Mouse (Mus musculus): Measurements from ENCODE around the gene Csf3r. TPM values are rescaled to one million over a fixed set of nuclear protein-coding genes. Genes with fewer than 3 reads are reported as not detected.

Csf3r gene
- polyA plus RNA-seq, 1 experiment from 2014 or later, result 0.45 TPM

GRCm38 (mm10) chr4:125996576-125996975 lies 27.8 kb upstream of the Csf3r start:
- Histone ChIP-seq H3K9ac (replicated peaks; ENCODE audit: low read depth, low read length) (no peak overlapping the region), H3K4me2 (replicated peaks; ENCODE audit: low read depth, low read length) (no peak overlapping the region), H3K27me3 (ENCODE audit: control insufficient read depth, insufficient read depth, low read length) (no peaks in the 10 kb centered on the region), H3K4me1 (ENCODE audit: control insufficient read depth, insufficient read depth, low read length) (no peaks in the 10 kb centered on the region), H3K36me3 (ENCODE audit: control insufficient read depth, insufficient read depth, low read length) (no peaks in the 10 kb centered on the region), H3K4me3 (ENCODE audit: low read depth, low read length) (no peak overlapping the region), H3K9me3 (ENCODE audit: control insufficient read depth, low read depth, low read length) (0 out of 2 replicates have a peak, but pooled peaks cover 4% of the 10 kb centered on the region), H3K27ac (ENCODE audit: low read length) (no peak overlapping the region)
- WGBS, result 7% methylated on average over 4 of the region's 4 CpGs
- ATAC-seq (ENCODE audit: insufficient number of reproducible peaks, insufficient read depth, low FRiP score, low read depth), result no peak

- H3K27ac ChIP-seq (ENCODE audit: low read length), result no peak overlapping the region
- no peaks in the 10 kb centered on the region for H3K27me3 ChIP-seq (ENCODE audit: control insufficient read depth, insufficient read depth, low read length)
- H3K4me1 ChIP-seq (ENCODE audit: control insufficient read depth, insufficient read depth, low read length), result no peaks in the 10 kb centered on the region
- 91% methylated on average over 2 of the region's 2 CpGs for WGBS
- no peak overlapping the region for H3K4me3 ChIP-seq (ENCODE audit: low read depth, low read length)
- H3K36me3 ChIP-seq (ENCODE audit: control insufficient read depth, insufficient read depth, low read length), result no peaks in the 10 kb centered on the region
- no peak for ATAC-seq (ENCODE audit: insufficient number of reproducible peaks, insufficient read depth, low FRiP score, low read depth)
- H3K9me3 ChIP-seq (ENCODE audit: control insufficient read depth, low read depth, low read length), result 0 out of 2 replicates have a peak, but pooled peaks cover 4% of the 10 kb centered on the region
- no peak overlapping the region for H3K4me2 ChIP-seq (replicated peaks; ENCODE audit: low read depth, low read length)
- no peak overlapping the region for H3K9ac ChIP-seq (replicated peaks; ENCODE audit: low read depth, low read length)
Observed at GRCm38 (mm10) chr4:125997826-125998225, 26.5 kb upstream of the Csf3r start.

DNA sequence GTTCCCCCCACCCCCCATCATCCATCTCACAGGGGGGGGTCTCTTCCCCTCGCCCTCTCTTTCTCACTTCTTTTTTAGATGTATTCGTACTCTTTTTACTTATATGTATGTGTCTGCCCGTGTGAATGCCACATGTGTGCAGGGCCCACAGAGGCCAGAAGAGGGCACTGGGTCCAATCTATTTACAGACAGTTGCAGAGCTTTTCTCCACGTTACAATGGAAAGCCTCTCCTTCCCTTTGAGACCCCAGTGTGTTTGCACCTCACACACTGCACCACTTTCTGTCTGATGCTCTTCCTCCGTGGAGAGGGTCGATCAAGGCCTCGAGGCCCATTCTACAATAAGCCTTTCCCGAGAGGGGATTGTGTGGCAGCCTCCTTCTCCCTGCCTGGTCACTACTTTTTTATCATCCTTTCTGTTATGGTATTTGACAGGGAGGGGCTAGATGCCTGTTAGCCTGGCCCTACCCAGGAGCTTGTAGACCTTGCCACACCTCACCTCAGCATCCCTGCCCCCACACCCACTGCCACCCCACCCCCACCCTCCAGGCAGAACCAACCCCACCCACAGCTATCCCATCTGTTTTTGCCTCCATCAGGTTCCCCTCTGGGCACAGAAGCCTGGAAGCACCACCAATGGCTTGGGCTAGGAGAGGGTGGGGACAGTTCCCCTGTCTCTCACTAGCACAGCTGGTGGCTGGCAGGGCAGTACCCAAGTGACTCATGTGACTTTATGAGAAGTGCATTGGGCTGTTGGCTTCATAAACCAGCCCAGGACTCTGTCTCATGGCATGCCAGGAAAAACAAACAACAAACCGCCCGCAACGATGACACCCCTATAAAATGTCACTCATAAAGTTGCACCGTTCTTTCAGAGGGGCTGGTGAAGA lies 22.8 kb upstream of the Csf3r start:
- ATAC-seq (ENCODE audit: insufficient number of reproducible peaks, insufficient read depth, low FRiP score, low read depth), result no peak
- Histone ChIP-seq H3K9me3 (ENCODE audit: control insufficient read depth, low read depth, low read length) (0 out of 2 replicates have a peak, but pooled peaks cover 4% of the 10 kb centered on the region), H3K27ac (ENCODE audit: low read length) (no peak overlapping the region), H3K9ac (replicated peaks; ENCODE audit: low read depth, low read length) (no peak overlapping the region), H3K36me3 (ENCODE audit: control insufficient read depth, insufficient read depth, low read length) (no peaks in the 10 kb centered on the region), H3K27me3 (ENCODE audit: control insufficient read depth, insufficient read depth, low read length) (no peaks in the 10 kb centered on the region), H3K4me1 (ENCODE audit: control insufficient read depth, insufficient read depth, low read length) (no peaks in the 10 kb centered on the region), H3K4me2 (replicated peaks; ENCODE audit: low read depth, low read length) (no peak overlapping the region), H3K4me3 (ENCODE audit: low read depth, low read length) (no peak overlapping the region)
- 82% methylated on average over 12 of the region's 12 CpGs for WGBS

DNA sequence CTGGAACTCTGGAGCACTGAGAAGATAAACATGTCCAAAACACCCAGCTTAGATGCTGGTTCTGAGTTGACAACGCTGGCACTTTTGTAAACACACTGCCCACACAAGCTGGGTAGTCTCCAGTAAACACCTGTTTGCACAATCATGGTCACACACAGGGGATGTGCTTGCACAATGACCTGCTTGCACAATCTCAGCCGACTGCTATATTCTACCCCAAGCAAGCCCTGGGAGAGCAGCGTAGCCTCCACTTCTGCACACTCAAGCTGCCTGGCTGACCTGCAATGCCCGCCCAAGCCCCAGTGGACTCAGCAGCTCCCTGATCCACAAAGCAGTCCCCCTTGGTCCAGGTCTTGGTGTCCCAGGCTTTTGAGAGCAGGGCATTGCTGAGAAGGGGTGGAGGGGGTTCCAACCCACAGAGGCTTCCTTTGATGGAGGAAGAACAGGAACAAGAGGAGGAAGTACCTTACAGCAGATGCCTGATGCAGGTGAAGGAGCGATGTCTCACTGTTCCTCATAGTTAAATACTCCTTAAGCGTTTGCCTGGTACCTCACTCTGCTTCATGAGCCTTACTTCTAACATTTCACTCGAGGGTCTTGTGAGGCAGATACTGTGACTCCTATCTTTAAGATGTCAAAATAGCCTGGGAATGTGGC lies 6.5 kb upstream of the Csf3r start:
- no peaks in the 10 kb centered on the region for H3K4me1 ChIP-seq (ENCODE audit: control insufficient read depth, insufficient read depth, low read length)
- no peak overlapping the region for H3K4me3 ChIP-seq (ENCODE audit: low read depth, low read length)
- ATAC-seq (ENCODE audit: insufficient number of reproducible peaks, insufficient read depth, low FRiP score, low read depth), result no peak
- H3K27ac ChIP-seq (ENCODE audit: low read length), result no peak overlapping the region
- H3K36me3 ChIP-seq (ENCODE audit: control insufficient read depth, insufficient read depth, low read length), result no peaks in the 10 kb centered on the region
- no peak overlapping the region for H3K9ac ChIP-seq (replicated peaks; ENCODE audit: low read depth, low read length)
- H3K4me2 ChIP-seq (replicated peaks; ENCODE audit: low read depth, low read length), result no peak overlapping the region
- no peaks in the 10 kb centered on the region for H3K9me3 ChIP-seq (ENCODE audit: control insufficient read depth, low read depth, low read length)
- no peaks in the 10 kb centered on the region for H3K27me3 ChIP-seq (ENCODE audit: control insufficient read depth, insufficient read depth, low read length)
- WGBS, result 75% methylated on average over 7 of the region's 7 CpGs

- H3K27me3 ChIP-seq (ENCODE audit: control insufficient read depth, insufficient read depth, low read length), result no peaks in the 10 kb centered on the region
- H3K4me2 ChIP-seq (replicated peaks; ENCODE audit: low read depth, low read length), result no peak overlapping the region
- H3K9me3 ChIP-seq (ENCODE audit: control insufficient read depth, low read depth, low read length), result no peaks in the 10 kb centered on the region
- no peak overlapping the region for H3K27ac ChIP-seq (ENCODE audit: low read length)
- no peaks in the 10 kb centered on the region for H3K36me3 ChIP-seq (ENCODE audit: control insufficient read depth, insufficient read depth, low read length)
- no peaks in the 10 kb centered on the region for H3K4me1 ChIP-seq (ENCODE audit: control insufficient read depth, insufficient read depth, low read length)
- H3K4me3 ChIP-seq (ENCODE audit: low read depth, low read length), result no peak overlapping the region
- 81% methylated on average over 11 of the region's 11 CpGs for WGBS
- H3K9ac ChIP-seq (replicated peaks; ENCODE audit: low read depth, low read length), result no peak overlapping the region
- ATAC-seq (ENCODE audit: insufficient number of reproducible peaks, insufficient read depth, low FRiP score, low read depth), result no peak
Observed at GRCm38 (mm10) chr4:126018966-126019538, 5.3 kb upstream of the Csf3r start.

- H3K4me1 ChIP-seq (ENCODE audit: control insufficient read depth, insufficient read depth, low read length), result no peaks in the 10 kb centered on the region
- 75% methylated on average over 5 of the region's 5 CpGs for WGBS
- no peaks in the 10 kb centered on the region for H3K9me3 ChIP-seq (ENCODE audit: control insufficient read depth, low read depth, low read length)
- no peaks in the 10 kb centered on the region for H3K27me3 ChIP-seq (ENCODE audit: control insufficient read depth, insufficient read depth, low read length)
- no peak for ATAC-seq (ENCODE audit: insufficient number of reproducible peaks, insufficient read depth, low FRiP score, low read depth)
- H3K4me3 ChIP-seq (ENCODE audit: low read depth, low read length), result no peak overlapping the region
- H3K27ac ChIP-seq (ENCODE audit: low read length), result no peak overlapping the region
- no peaks in the 10 kb centered on the region for H3K36me3 ChIP-seq (ENCODE audit: control insufficient read depth, insufficient read depth, low read length)
- no peak overlapping the region for H3K9ac ChIP-seq (replicated peaks; ENCODE audit: low read depth, low read length)
- H3K4me2 ChIP-seq (replicated peaks; ENCODE audit: low read depth, low read length), result no peak overlapping the region
Observed at GRCm38 (mm10) chr4:126025801-126026200, 1.5 kb downstream of the Csf3r start.

GRCm38 (mm10) chr4:126027980-126028379 lies 3.6 kb downstream of the Csf3r start:
- H3K4me3 ChIP-seq (ENCODE audit: low read depth, low read length), result no peak overlapping the region
- H3K27me3 ChIP-seq (ENCODE audit: control insufficient read depth, insufficient read depth, low read length), result no peaks in the 10 kb centered on the region
- H3K9me3 ChIP-seq (ENCODE audit: control insufficient read depth, low read depth, low read length), result no peaks in the 10 kb centered on the region
- no peak overlapping the region for H3K27ac ChIP-seq (ENCODE audit: low read length)
- no peak for ATAC-seq (ENCODE audit: insufficient number of reproducible peaks, insufficient read depth, low FRiP score, low read depth)
- no peak overlapping the region for H3K9ac ChIP-seq (replicated peaks; ENCODE audit: low read depth, low read length)
- H3K4me2 ChIP-seq (replicated peaks; ENCODE audit: low read depth, low read length), result no peak overlapping the region
- no peaks in the 10 kb centered on the region for H3K36me3 ChIP-seq (ENCODE audit: control insufficient read depth, insufficient read depth, low read length)
- 89% methylated on average over 3 of the region's 3 CpGs for WGBS
- H3K4me1 ChIP-seq (ENCODE audit: control insufficient read depth, insufficient read depth, low read length), result no peaks in the 10 kb centered on the region

- Histone ChIP-seq H3K27me3 (ENCODE audit: control insufficient read depth, insufficient read depth, low read length) (no peaks in the 10 kb centered on the region), H3K4me3 (ENCODE audit: low read depth, low read length) (no peak overlapping the region), H3K9me3 (ENCODE audit: control insufficient read depth, low read depth, low read length) (no peaks in the 10 kb centered on the region), H3K4me1 (ENCODE audit: control insufficient read depth, insufficient read depth, low read length) (no peaks in the 10 kb centered on the region), H3K27ac (ENCODE audit: low read length) (no peak overlapping the region), H3K9ac (replicated peaks; ENCODE audit: low read depth, low read length) (no peak overlapping the region), H3K4me2 (replicated peaks; ENCODE audit: low read depth, low read length) (no peak overlapping the region), H3K36me3 (ENCODE audit: control insufficient read depth, insufficient read depth, low read length) (no peaks in the 10 kb centered on the region)
- no peak for ATAC-seq (ENCODE audit: insufficient number of reproducible peaks, insufficient read depth, low FRiP score, low read depth)
- 57% methylated on average over 3 of the region's 3 CpGs for WGBS
Observed at GRCm38 (mm10) chr4:126029042-126029441, 4.7 kb downstream of the Csf3r start.

Data from stomach, embryonic 14.5 days (tissue).